Mouse (Mus musculus): ENCODE measurements around the gene C530025M09Rik.

Gene C530025M09Rik

GRCm38 (mm10) chr2:149830536-149831458, at the start of gene C530025M09Rik:
Gene C530025M09Rik, minus strand, starts transcription at chr2:149831213.
- no peak for DNase-seq (ENCODE audit: low spot score)

GRCm38 (mm10) chr2:149877954-149878353, 46.9 kb upstream of the C530025M09Rik start:
- no peak for DNase-seq (ENCODE audit: low spot score)

- no peak for DNase-seq (ENCODE audit: low spot score)
Observed at GRCm38 (mm10) chr2:149873346-149873745, 42.3 kb upstream of the C530025M09Rik start.

DNA sequence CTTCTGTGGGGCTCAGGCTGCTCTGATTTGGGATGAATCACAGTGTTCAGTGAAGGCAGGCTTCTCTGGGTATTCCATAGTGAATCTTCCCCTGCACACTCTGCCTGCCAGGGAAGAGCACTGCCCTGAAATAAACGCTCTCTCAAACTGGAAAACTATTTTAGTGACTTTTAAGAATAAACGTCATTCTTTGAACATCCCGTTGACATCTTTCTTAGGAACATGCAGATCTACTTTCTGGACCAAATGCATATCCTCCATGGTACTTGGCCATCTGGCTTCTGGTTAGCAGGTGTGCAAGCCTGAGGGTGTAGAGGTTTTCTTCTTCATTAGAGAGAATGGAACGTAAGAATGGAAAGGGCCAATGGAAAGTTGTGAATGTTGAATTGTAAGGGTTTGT, 41.5 kb upstream of the C530025M09Rik start:
- DNase-seq (ENCODE audit: low spot score) = no peak

GRCm38 (mm10) chr2:149870496-149870895, 39.5 kb upstream of the C530025M09Rik start:
- DNase-seq (ENCODE audit: low spot score) = no peak

DNA sequence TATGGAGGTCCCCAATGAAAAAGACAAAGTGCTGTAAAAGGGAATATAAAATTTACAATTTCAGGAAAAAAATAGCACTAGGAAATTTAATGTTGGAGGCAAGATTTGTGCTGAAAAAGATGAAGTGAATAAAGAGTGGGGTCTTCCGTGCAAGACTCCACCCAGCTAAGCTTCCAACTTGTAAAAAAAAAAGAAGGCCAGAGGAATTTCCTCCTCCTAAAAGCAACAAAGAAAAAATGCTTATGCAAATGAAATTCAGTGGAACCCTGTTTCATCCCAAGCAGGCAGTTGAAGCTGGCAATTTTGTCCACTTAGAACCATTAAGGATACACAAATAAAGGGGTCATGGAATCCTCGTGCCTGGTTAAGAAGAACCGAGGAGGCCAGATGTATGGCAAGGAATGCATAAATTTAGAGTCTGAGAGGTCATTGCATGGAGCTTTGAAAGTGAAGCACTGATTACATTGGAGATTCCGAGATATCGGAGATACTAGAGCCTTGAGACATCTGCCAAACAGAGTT, 35.0 kb upstream of the C530025M09Rik start:
- DNase-seq (ENCODE audit: low spot score) = no peak

GRCm38 (mm10) chr2:149861002-149861401, 30.0 kb upstream of the C530025M09Rik start:
- DNase-seq (ENCODE audit: low spot score) = no peak

DNA sequence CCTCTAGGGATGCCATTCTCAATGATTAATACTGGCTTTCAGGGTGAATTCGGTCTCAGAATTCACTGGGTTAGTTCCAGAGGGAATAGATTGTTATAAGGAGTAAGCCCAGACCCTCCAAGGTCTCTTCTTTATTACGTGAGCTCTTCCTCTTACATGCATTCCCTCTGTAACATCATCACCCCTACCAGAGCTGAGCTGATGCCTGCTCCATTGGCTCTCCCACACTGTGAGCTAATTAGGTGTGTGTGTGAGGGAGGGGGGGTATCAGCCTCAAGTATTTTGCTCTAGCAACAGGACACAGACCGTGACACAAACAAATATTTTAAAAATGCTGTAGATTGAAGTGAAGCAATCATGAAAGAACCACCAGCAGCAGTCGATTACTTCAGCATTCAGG, 17.8 kb upstream of the C530025M09Rik start:
- DNase-seq (ENCODE audit: low spot score) = no peak

DNA sequence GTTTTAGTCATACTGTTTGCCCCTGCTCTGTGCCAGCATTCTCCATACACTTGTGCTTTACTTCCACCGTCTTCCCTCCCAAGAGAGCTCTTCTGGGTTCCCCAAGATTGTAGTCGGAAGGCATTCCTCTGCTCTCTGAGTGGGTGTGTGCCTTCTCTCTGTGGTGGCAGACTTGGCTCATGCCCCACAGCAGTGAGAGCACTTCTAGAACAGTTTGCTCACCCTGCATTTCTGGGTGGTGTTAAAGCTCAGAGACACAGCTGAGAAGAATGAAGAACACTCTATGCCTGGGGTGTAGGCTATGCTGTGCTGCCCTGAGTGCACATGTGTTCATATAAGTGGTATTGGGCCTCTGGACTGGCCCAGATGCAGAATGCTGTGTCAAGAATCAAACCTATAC, 13.6 kb upstream of the C530025M09Rik start:
- DNase-seq (ENCODE audit: low spot score) = no peak

GRCm38 (mm10) chr2:149839666-149840065, 8.7 kb upstream of the C530025M09Rik start:
- DNase-seq (ENCODE audit: low spot score) = no peak

GRCm38 (mm10) chr2:149836471-149837135, 5.6 kb upstream of the C530025M09Rik start:
- DNase-seq (ENCODE audit: low spot score) = no peak

DNA sequence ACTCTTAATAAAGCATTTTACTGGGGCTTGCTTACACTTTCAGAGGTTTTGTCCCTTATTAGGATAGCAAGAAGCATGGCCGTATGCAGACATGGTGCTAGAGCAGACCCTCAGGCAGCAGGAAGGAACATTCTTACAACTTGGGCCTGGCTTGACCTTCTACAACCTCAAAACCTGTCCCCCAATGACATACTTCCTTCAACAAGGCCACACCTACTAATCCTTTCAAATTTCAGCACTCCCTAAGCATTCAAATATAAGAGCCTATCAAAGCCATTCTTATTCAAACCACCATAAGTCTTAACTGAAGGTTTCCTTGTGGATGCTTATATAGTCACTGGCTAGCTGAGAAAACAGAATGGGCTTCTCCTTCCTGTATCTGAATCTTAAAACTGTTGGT, 4.1 kb upstream of the C530025M09Rik start:
- no peak for DNase-seq (ENCODE audit: low spot score)

DNA sequence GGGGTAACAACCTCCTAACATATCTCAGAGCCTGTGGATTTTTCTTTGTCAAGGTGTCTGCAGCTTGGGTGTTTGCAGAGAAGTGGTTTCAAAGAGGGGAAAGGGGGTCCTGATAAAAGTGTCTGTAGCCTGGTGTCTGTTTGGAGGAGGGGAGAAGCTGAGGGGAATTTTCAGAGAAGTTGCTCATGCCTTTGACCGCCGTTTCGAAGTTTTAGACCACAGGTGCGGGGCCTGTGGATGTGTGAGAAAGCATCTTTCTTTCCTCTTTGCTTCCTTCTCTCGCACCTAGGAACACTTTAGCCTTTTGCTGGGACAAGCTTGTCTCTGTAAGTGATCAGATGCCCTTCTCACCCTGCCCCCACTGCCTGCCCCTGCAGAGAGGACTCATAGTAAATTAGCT, 1.3 kb upstream of the C530025M09Rik start:
- DNase-seq (ENCODE audit: low spot score) = no peak

DNA sequence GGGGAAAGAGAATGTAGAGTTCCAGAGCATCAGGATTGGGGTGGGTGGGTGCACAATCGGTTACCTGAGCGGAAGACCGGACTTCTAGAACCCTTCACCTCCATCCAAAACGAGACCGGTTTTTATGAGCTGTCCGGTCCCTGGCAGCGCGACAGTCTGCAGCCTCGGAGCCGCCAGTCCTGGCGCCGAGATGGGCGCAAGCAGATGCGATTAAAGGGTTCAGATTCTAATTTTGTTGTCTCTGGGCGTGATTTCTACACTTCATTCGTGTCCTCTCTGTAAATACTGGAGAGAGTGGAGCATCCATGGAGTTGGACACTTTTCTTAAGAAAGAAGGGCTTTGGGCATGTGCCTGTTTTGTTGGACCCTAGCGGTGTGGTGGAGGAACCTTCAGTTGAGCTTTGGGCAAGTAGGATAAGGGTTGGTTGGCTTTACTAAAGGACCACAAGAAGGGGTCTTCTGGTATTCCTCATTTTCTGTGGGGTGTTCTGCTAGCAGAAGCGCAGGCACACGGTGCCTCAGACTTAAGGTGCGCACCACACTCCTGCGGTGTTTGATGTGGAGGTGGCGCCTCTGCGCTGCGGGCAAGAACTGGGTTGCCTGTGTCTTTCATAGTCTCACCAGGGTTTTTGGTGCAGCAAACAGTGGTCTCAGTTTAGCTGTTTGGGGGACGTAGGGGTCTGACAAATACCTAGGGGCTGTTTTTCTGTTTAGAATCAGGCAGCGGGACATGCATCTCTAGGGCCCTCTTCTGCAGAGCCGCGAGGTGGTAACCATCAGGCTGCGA, 639 bp upstream of the C530025M09Rik start:
- no peak for DNase-seq (ENCODE audit: low spot score)

DNA sequence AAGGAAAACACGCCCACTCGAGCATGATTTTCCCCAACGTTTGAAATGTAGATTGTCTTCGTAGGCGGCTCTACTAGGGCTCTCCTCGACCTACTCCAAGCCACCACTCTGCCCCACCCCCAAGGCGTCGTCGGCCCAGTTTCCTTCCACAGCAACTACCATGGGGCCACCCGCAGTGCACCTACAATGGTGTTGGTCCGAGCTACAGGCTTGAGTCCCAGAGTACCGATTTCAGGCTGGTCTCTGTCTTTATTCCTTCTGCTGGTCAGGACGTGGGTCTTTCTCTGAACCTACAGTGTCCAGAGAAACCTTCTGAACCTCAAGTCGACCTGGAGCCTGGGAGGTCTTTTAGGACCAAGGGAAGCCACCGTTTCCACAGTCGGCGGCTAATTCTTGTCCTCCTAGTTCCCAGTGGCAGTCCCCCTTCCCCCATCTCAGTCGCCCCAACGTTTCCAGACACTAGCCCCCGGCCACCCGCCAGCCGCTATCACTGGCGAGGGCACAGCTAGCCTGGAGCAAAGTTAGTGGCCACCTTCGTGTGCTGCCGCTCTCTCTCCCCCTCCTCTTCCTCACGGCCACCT, 968 bp downstream of the C530025M09Rik start:
- no peak for DNase-seq (ENCODE audit: low spot score)

- DNase-seq (ENCODE audit: low spot score) = no peak
Observed at GRCm38 (mm10) chr2:149828911-149829310, 2.1 kb downstream of the C530025M09Rik start, which contains the start of gene Syndig1. Gene Syndig1, plus strand, starts transcription at chr2:149829211.

DNA sequence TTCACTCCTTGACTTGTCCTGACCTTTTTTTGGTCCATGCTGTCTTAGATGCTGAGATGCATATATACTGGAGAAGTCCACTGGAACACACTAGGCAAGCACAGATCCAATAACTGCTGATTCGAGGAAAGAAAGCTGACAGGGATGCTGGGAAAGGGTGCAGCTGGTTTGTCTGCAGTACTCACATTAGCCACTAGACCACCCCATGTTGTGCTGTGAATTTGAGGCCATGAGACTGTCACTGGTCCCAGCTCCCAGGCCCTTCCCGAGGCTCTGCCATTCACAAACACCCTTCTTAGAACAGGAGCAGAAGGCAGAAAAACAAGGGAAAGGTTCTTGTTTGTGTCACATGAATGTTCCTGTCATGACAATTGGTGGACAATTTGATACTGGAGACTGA, 10.8 kb downstream of the C530025M09Rik start:
- no peak for DNase-seq (ENCODE audit: low spot score)

GRCm38 (mm10) chr2:149819751-149820150, 11.3 kb downstream of the C530025M09Rik start:
- no peak for DNase-seq (ENCODE audit: low spot score)

GRCm38 (mm10) chr2:149818395-149818794, 12.6 kb downstream of the C530025M09Rik start:
- DNase-seq (ENCODE audit: low spot score) = no peak

DNA sequence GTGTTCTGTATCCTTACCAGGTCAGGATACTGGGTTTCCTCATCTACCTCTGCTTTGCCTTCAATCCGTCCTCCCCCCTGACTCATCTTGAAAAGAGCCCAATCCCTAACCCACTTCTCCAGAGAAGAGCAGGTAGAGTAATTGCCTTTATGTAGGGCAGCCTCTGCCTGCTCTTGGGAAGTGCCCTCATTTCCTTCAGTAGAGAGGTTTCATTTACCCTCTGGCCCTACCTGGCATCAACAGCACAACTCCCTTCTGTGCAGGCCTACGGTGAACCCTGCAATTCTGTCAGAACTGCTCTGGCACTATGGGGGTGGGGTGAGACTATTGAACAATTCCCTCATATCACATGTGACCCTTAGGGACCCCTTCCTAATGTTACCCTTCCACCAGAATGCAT, 18.1 kb downstream of the C530025M09Rik start:
- no peak for DNase-seq (ENCODE audit: low spot score)

- DNase-seq (ENCODE audit: low spot score) = no peak
Observed at GRCm38 (mm10) chr2:149805256-149805655, 25.8 kb downstream of the C530025M09Rik start.
